Mouse (Mus musculus) cerebellum, adult 2 months (tissue): ENCODE measurements at regions not wholly inside any gene's neighbourhood (a gene's known extent, or its start where the extent isn't known, plus 50 kb on each side); places are given as distances from the start of the nearest gene placed in this dataset.

ENCODE experiments used
- DNase-seq, 2 experiments: peaks; one replicate each; pipeline ENCODE4 v3.0.0; 2021
- H3K27ac ChIP-seq: fragments of 200-500 bp; 2 replicates; pipeline ENCODE4 v1.5.1; 2012; ENCODE audit warnings: low read length, control low read depth, inconsistent platforms; ENCODE audit not compliant: insufficient read depth
- H3K27me3 ChIP-seq: fragments of 200-500 bp; 2 replicates; pipeline ENCODE4 v1.6.1; 2012; ENCODE audit warnings: inconsistent platforms, mild to moderate bottlenecking, low read length, moderate library complexity; ENCODE audit not compliant: control insufficient read depth, insufficient read depth
- H3K4me1 ChIP-seq: fragments of 200-500 bp; 2 replicates; pipeline ENCODE4 v1.6.1; 2011; ENCODE audit warnings: low read length; ENCODE audit not compliant: control insufficient read depth, insufficient read depth
- H3K4me3 ChIP-seq: fragments of 200-500 bp; replicated peaks from 2 replicates; pipeline ENCODE3; 2011; ENCODE audit warnings: mild to moderate bottlenecking, low read depth, low read length, control low read depth; ENCODE audit not compliant: insufficient read depth
- CTCF ChIP-seq: fragments of 200-500 bp; IDR thresholded peaks from 2 replicates; pipeline ENCODE4 v1.5.1; 2011; ENCODE audit warnings: low read depth, mild to moderate bottlenecking, control low read depth, low read length, moderate library complexity, borderline replicate concordance; ENCODE audit not compliant: insufficient read depth
- POLR2A ChIP-seq: fragments of 200-500 bp; IDR thresholded peaks from 2 replicates; pipeline ENCODE4 v1.6.1; 2011; ENCODE audit warnings: low read length, control low read depth, borderline replicate concordance; ENCODE audit not compliant: insufficient read depth
- WGBS: fragments of 180-500 bp; shearing (Covaris S2); methylation state at CpG from one replicate; pipeline ENCODE4 v1.1.7; 2018; 5-methylcytosine and 5-hydroxymethylcytosine counted together

- no peaks in the 10 kb centered on the region for H3K4me1 ChIP-seq
- no peak for DNase-seq
- no peak for TF ChIP-seq CTCF
- no peak for TF ChIP-seq POLR2A
- H3K27ac ChIP-seq = no peak overlapping the region
- H3K4me3 ChIP-seq = no peak overlapping the region
- no peaks in the 10 kb centered on the region for H3K27me3 ChIP-seq
Measured at GRCm38 (mm10) chr9:32923925-32924324, 287.9 kb downstream of the Ets1 start.

- TF ChIP-seq CTCF = no peak
- TF ChIP-seq POLR2A = no peak
- WGBS = 92% methylated on average over 7 of the region's 7 CpGs
- H3K4me3 ChIP-seq = no peak overlapping the region
Measured at GRCm38 (mm10) chr9:32924333-32924886, 288.4 kb downstream of the Ets1 start.

GRCm38 (mm10) chr9:32925036-32925435, 289.0 kb downstream of the Ets1 start:
- WGBS = 92% methylated on average over 6 of the region's 6 CpGs
- no peak for TF ChIP-seq POLR2A
- no peak for TF ChIP-seq CTCF
- DNase-seq = no peak
- H3K27ac ChIP-seq = no peak overlapping the region
- H3K27me3 ChIP-seq = no peaks in the 10 kb centered on the region
- no peak overlapping the region for H3K4me3 ChIP-seq
- no peaks in the 10 kb centered on the region for H3K4me1 ChIP-seq

More at GRCm38 (mm10) chr9:32924333-32924886, 288.4 kb downstream of the Ets1 start:
- Histone ChIP-seq H3K4me1 (no peaks in the 10 kb centered on the region), H3K27me3 (no peaks in the 10 kb centered on the region), H3K27ac (no peak overlapping the region)
- no peak for DNase-seq

- H3K27me3 ChIP-seq = no peaks in the 10 kb centered on the region
- TF ChIP-seq POLR2A (no peak), CTCF (no peak)
- no peak for DNase-seq
- no peak overlapping the region for H3K27ac ChIP-seq
- WGBS = 85% methylated on average over 12 of the region's 12 CpGs
- no peaks in the 10 kb centered on the region for H3K4me1 ChIP-seq
- H3K4me3 ChIP-seq = no peak overlapping the region
Measured at GRCm38 (mm10) chr9:32925720-32926595, 289.9 kb downstream of the Ets1 start.

- Histone ChIP-seq H3K4me3 (no peak overlapping the region), H3K27me3 (no peaks in the 10 kb centered on the region), H3K4me1 (no peaks in the 10 kb centered on the region), H3K27ac (no peak overlapping the region)
- DNase-seq = no peak
- 98% methylated on average over 1 of the region's 1 CpGs for WGBS
- no peak for TF ChIP-seq CTCF
- no peak for TF ChIP-seq POLR2A
Measured at GRCm38 (mm10) chr9:32927656-32928055, 291.6 kb downstream of the Ets1 start.

GRCm38 (mm10) chr9:32928289-32929000, 292.4 kb downstream of the Ets1 start:
- TF ChIP-seq CTCF = no peak
- TF ChIP-seq POLR2A = no peak
- no peak for DNase-seq
- no peaks in the 10 kb centered on the region for H3K4me1 ChIP-seq
- no peak overlapping the region for H3K27ac ChIP-seq
- WGBS = 82% methylated on average over 8 of the region's 8 CpGs
- H3K4me3 ChIP-seq = no peak overlapping the region
- H3K27me3 ChIP-seq = no peaks in the 10 kb centered on the region

- Histone ChIP-seq H3K27me3 (no peaks in the 10 kb centered on the region), H3K27ac (no peak overlapping the region), H3K4me1 (no peaks in the 10 kb centered on the region), H3K4me3 (no peak overlapping the region)
- WGBS = 98% methylated on average over 1 of the region's 1 CpGs
- no peak for DNase-seq
- TF ChIP-seq CTCF = no peak
- no peak for TF ChIP-seq POLR2A
Measured at GRCm38 (mm10) chr9:32929331-32929730, 293.3 kb downstream of the Ets1 start.
